Mouse (Mus musculus) Patski (cell line): ENCODE results near the gene B9d2. TPM values are rescaled to one million over a fixed set of nuclear protein-coding genes. Genes with fewer than 3 reads are reported as not detected.

Experiments
- ATAC-seq: fragments of 100-300 bp; one replicate; pipeline ENCODE4 v1.8.0; 2021
- CTCF ChIA-PET: fragments of 350-600 bp; sonication (Branson Sonifier 250); formaldehyde crosslinking; loops from one replicate; lab custom pipeline; 2022; ENCODE audit warnings: inconsistent platforms; lab: Charles Lee
- POLR2A ChIA-PET: fragments of 350-600 bp; sonication (Branson Sonifier 250); formaldehyde crosslinking; loops from one replicate; lab custom pipeline; 2022; ENCODE audit warnings: antibody characterized with exemption, inconsistent platforms; lab: Charles Lee
- DNase-seq: peaks from one replicate; pipeline ENCODE4 v3.0.0-alpha.2; 2011; ENCODE audit warnings: low read depth, low spot score
- H3K27me3 ChIP-seq: fragments of 371-371 bp; one replicate; pipeline ENCODE4 v1.5.1; 2021
- CTCF ChIP-seq: fragments of 100-300 bp; IDR thresholded peaks from one replicate; pipeline ENCODE4 v1.5.1; 2021
- in situ Hi-C: fragments of 300-500 bp; cut with MboI; formaldehyde crosslinking; loops from 3 replicates; pipeline ENCODE4 v1.11.1; 2018; ENCODE audit warnings: low pct_unique_long_range_greater_than_20kb, mixed read lengths
- polyA plus RNA-seq: library from polyadenylated mRNA; unstranded; gene quantifications from one replicate; pipeline ENCODE4 v1.2.3, GENCODE M21; 2021

B9d2 gene
- polyA plus RNA-seq, 1 experiment from 2014 or later = 40.2 TPM

- CTCF ChIA-PET = interaction anchor here (1.3 kb wide), 1 partner anchor 16 kb away, joined by 5 read pairs; no protein-coding TSS in a partner anchor
- DNase-seq (peak; percentile 77), ATAC-seq (peak; percentile 92)
- H3K27me3 ChIP-seq = no peaks in the 10 kb centered on the region
- in situ Hi-C loops = loop anchor here (10.0 kb wide), 1 partner anchor 175 kb away; no protein-coding TSS in a partner anchor
- POLR2A ChIA-PET = no interaction called here
- TF ChIP-seq CTCF = no peak
Observed at GRCm38 (mm10) chr7:25729396-25729795, 48.8 kb downstream of the B9d2 start.

DNA sequence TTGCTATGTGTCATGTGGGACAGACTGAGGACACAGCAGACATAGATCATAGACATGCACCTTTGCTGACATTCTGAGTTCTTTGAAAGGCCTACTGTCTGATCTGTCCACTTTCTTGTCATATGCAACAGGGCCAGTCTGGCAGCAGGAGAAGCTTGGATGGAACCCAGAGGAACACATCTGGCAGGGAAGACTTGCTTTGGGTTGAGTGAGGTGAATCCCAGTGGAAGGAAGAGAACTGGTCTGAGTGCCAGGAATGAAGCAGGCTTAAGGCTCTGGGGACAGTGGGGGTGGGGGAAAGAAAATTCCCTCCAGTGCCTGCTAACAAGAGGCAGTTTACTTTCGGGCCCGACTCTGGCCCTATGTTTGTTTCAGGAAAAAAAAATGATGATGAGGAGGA is 49.3 kb downstream of the B9d2 start:
- H3K27me3 ChIP-seq = no peaks in the 10 kb centered on the region
- TF ChIP-seq CTCF = no peak
- ChIA-PET POLR2A (no interaction called here), CTCF (interaction anchor here (1.3 kb wide), 1 partner anchor 15 kb away, joined by 5 read pairs; no protein-coding TSS in a partner anchor)
- in situ Hi-C loops = loop anchor here (10.0 kb wide), 1 partner anchor 175 kb away; no protein-coding TSS in a partner anchor
- no peak for ATAC-seq
- no peak for DNase-seq

DNA sequence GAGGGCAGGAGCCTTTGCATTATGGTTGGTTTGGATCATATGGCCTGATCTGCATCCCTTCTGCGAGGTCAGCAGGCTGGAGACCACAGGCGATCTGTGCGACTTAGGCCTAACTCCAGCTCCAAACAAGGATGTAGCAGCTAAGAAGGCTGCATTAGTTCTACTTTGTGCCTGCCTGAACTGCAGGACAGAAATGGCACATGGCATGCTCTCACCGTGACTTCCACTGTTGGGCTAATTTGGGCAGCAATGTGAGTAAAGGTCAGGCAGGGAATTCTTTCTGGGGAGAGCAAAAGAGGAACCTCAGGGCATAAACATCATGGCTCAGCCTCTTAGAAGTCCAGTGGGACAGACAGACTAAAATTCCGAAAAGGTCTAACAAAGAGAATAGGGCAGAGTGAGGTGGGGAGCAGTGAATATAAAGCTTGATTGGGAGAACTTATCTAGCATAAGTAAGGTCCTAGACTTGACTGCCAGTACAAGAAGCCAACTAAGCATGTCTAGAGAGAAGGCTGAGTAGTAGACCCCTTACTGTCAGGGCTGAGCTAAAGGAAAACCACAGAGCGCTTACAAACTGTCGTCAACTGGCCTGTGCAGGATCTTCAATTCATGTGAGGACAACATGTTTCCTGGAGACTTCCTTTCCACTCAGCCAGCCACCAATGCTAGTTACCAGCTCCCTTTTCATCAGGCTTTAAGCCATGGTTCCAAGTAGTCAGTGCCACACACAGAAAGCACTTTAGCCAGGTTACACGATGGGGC is 50.9 kb downstream of the B9d2 start:
- DNase-seq (no peak), ATAC-seq (no peak)
- no peak for TF ChIP-seq CTCF
- ChIA-PET POLR2A (interaction anchor here (0.6 kb wide), 1 partner anchor 16 kb away, joined by 3 read pairs; no protein-coding TSS in a partner anchor), CTCF (interaction anchor here (0.9 to 1.7 kb wide), 6 partner anchors 12 to 74 kb away, joined by 3 to 7 read pairs (median 4); no protein-coding TSS in a partner anchor)
- H3K27me3 ChIP-seq = no peaks in the 10 kb centered on the region
- in situ Hi-C loops = no loop called here

GRCm38 (mm10) chr7:25734991-25735390 is 54.4 kb downstream of the B9d2 start:
- H3K27me3 ChIP-seq = no peaks in the 10 kb centered on the region
- in situ Hi-C loops = no loop called here
- DNase-seq (no peak), ATAC-seq (no peak)
- ChIA-PET CTCF (interaction anchor here (0.5 kb wide), 1 partner anchor 15 kb away, joined by 3 read pairs; no protein-coding TSS in a partner anchor), POLR2A (interaction anchor here (0.5 kb wide), 1 partner anchor 19 kb away, joined by 3 read pairs; the partner anchor contains the start of gene Hnrnpul1)
- TF ChIP-seq CTCF = no peak

Other genes with a start within 250 kb of the B9d2 start
- gene Ceacam1, start 203.2 kb upstream of the B9d2 start, polyA plus RNA-seq = 1.2 TPM
- 0.28 TPM for gene Ceacam2, start 140.9 kb upstream of the B9d2 start, polyA plus RNA-seq
- gene Erich4, start 64.9 kb upstream of the B9d2 start, polyA plus RNA-seq = not detected
- 43.3 TPM for gene Dmac2, start 61.4 kb upstream of the B9d2 start, polyA plus RNA-seq
- 0.23 TPM for gene B3gnt8, start 54.1 kb upstream of the B9d2 start, polyA plus RNA-seq
- gene Bckdha, start 21.8 kb upstream of the B9d2 start, polyA plus RNA-seq = 72.5 TPM
- gene Exosc5, start 21.6 kb upstream of the B9d2 start, polyA plus RNA-seq = 32.9 TPM
- gene Tmem91, start 5.6 kb upstream of the B9d2 start, polyA plus RNA-seq = 0.49 TPM
- gene Tgfb1, start 6.2 kb downstream of the B9d2 start, polyA plus RNA-seq = 29.7 TPM
- gene Ccdc97, start 38.3 kb downstream of the B9d2 start, polyA plus RNA-seq = 33.7 TPM
- 123 TPM for gene Hnrnpul1, start 74.0 kb downstream of the B9d2 start, polyA plus RNA-seq
- 473 TPM for gene Axl, start 107.9 kb downstream of the B9d2 start, polyA plus RNA-seq
- gene Cyp2s1, start 136.1 kb downstream of the B9d2 start, polyA plus RNA-seq = 0.42 TPM
- not detected for gene Cyp2b10, start 216.8 kb downstream of the B9d2 start, polyA plus RNA-seq